Mouse (Mus musculus) mouse trophoblast stem cell (cell line): Measurements from ENCODE around the gene Atp5h.

Experiments
- in situ Hi-C, 2 experiments: fragments of 300-500 bp; cut with MseI, MboI; formaldehyde crosslinking; loops; 2 replicates in 1 of 2; 3 replicates in 1 of 2; pipeline ENCODE4 v1.15.1; 2025

Atp5h gene

GRCm38 (mm10) chr11:115366706-115367394 lies 52.9 kb downstream of the Atp5h start:
- in situ Hi-C loops = no loop called here

GRCm38 (mm10) chr11:115366039-115366705 lies 53.6 kb downstream of the Atp5h start:
- in situ Hi-C loops = no loop called here
